Mouse (Mus musculus) hindbrain, embryonic 16.5 days (tissue): ENCODE measurements at regions not wholly inside any gene's neighbourhood (a gene's known extent, or its start where the extent isn't known, plus 50 kb on each side); places are given as distances from the start of the nearest gene placed in this dataset.

Source experiments
- ATAC-seq: fragments of 200-750 bp; cut with Nextera tagmentation; 2 replicates; pipeline ENCODE4 v1.8.0; 2017; ENCODE audit warnings: moderate TSS enrichment, moderate library complexity
- H3K27ac ChIP-seq: fragments of 300-500 bp; sonication (generic); 2 replicates; pipeline ENCODE4 v1.5.1; 2014; ENCODE audit warnings: low read depth, mild to moderate bottlenecking, control low read depth, low read length, moderate library complexity
- H3K27me3 ChIP-seq: fragments of 300-500 bp; sonication (generic); replicated peaks from 2 replicates; pipeline ENCODE4 v1.6.1; 2014; ENCODE audit warnings: low read length; ENCODE audit not compliant: control insufficient read depth, insufficient read depth
- H3K36me3 ChIP-seq: fragments of 300-500 bp; sonication (generic); 2 replicates; pipeline ENCODE4 v1.6.1; 2014; ENCODE audit warnings: mild to moderate bottlenecking, low read length, moderate library complexity, mixed read lengths; ENCODE audit not compliant: control insufficient read depth, insufficient read depth
- H3K4me1 ChIP-seq: fragments of 300-500 bp; sonication (generic); 2 replicates; pipeline ENCODE4 v1.6.1; 2014; ENCODE audit warnings: low read depth, low read length; ENCODE audit not compliant: control insufficient read depth, insufficient read depth
- H3K4me2 ChIP-seq: fragments of 300-500 bp; sonication (generic); 2 replicates; pipeline ENCODE4 v1.6.1; 2014; ENCODE audit warnings: mild to moderate bottlenecking, low read length, control low read depth, moderate library complexity
- H3K4me3 ChIP-seq: fragments of 300-500 bp; sonication (generic); 2 replicates; pipeline ENCODE4 v1.5.1; 2014; ENCODE audit warnings: mild to moderate bottlenecking, low read length, control low read depth, moderate library complexity
- H3K9ac ChIP-seq: fragments of 300-500 bp; sonication (generic); 2 replicates; pipeline ENCODE4 v1.6.1; 2014; ENCODE audit warnings: low read depth, mild to moderate bottlenecking, control low read depth, low read length, moderate library complexity
- H3K9me3 ChIP-seq: fragments of 300-500 bp; sonication (generic); 2 replicates; pipeline ENCODE4 v1.6.1; 2014; ENCODE audit warnings: mild to moderate bottlenecking, low read length, moderate library complexity; ENCODE audit not compliant: control insufficient read depth
- WGBS: fragments of 180-500 bp; shearing (Covaris S2); extraction: QIAGEN DNeasy Blood & Tissue Kit; methylation state at CpG from one replicate; pipeline ENCODE4 v1.1.7; 2014; 5-methylcytosine and 5-hydroxymethylcytosine counted together

- no peak overlapping the region for H3K4me2 ChIP-seq
- no peak overlapping the region for H3K9ac ChIP-seq
- H3K27ac ChIP-seq = no peak overlapping the region
- WGBS = 89% methylated on average over 1 of the region's 1 CpGs
- H3K4me3 ChIP-seq = no peak overlapping the region
- no peaks in the 10 kb centered on the region for H3K4me1 ChIP-seq
- no peaks in the 10 kb centered on the region for H3K9me3 ChIP-seq
- no peaks in the 10 kb centered on the region for H3K36me3 ChIP-seq
- no peaks in the 10 kb centered on the region for H3K27me3 ChIP-seq
- ATAC-seq = no peak
These were observed 69.8 kb downstream of the Gm21750 start for GRCm38 (mm10) chr14:73730796-73731195.

GRCm38 (mm10) chr14:73732161-73732560 is 71.1 kb downstream of the Gm21750 start:
- H3K36me3 ChIP-seq = no peaks in the 10 kb centered on the region
- no peaks in the 10 kb centered on the region for H3K27me3 ChIP-seq
- H3K9ac ChIP-seq = no peak overlapping the region
- no peak for ATAC-seq
- H3K9me3 ChIP-seq = no peaks in the 10 kb centered on the region
- no peak overlapping the region for H3K27ac ChIP-seq
- no peak overlapping the region for H3K4me2 ChIP-seq
- H3K4me3 ChIP-seq = no peak overlapping the region
- H3K4me1 ChIP-seq = no peaks in the 10 kb centered on the region
- 35% methylated on average over 3 of the region's 3 CpGs for WGBS

GRCm38 (mm10) chr14:73750790-73751189 is 89.8 kb downstream of the Gm21750 start:
- Histone ChIP-seq H3K4me3 (no peak overlapping the region), H3K4me2 (no peak overlapping the region), H3K9me3 (no peaks in the 10 kb centered on the region), H3K27me3 (no peaks in the 10 kb centered on the region), H3K4me1 (no peaks in the 10 kb centered on the region), H3K27ac (no peak overlapping the region), H3K9ac (no peak overlapping the region), H3K36me3 (no peaks in the 10 kb centered on the region)
- peak; percentile 63; the same call in 1 of the 2 replicates for ATAC-seq
- WGBS = 65% methylated on average over 6 of the region's 6 CpGs

- Histone ChIP-seq H3K36me3 (no peaks in the 10 kb centered on the region), H3K4me1 (no peaks in the 10 kb centered on the region), H3K27ac (no peak overlapping the region), H3K9me3 (peaks cover 2% of the 10 kb centered on the region; the same call in 1 of the 2 replicates), H3K9ac (no peak overlapping the region), H3K4me2 (no peak overlapping the region), H3K27me3 (no peaks in the 10 kb centered on the region), H3K4me3 (no peak overlapping the region)
- no peak for ATAC-seq
- 45% methylated on average over 1 of the region's 1 CpGs for WGBS
These were observed 99.0 kb downstream of the Gm21750 start for GRCm38 (mm10) chr14:73759986-73760385.

GRCm38 (mm10) chr14:73772964-73773363 is 111.9 kb downstream of the Gm21750 start:
- no peak overlapping the region for H3K4me2 ChIP-seq
- no peak overlapping the region for H3K4me3 ChIP-seq
- whole genome bisulfite sequencing = 76% methylated on average over 3 of the region's 3 CpGs
- no peaks in the 10 kb centered on the region for H3K36me3 ChIP-seq
- no peak overlapping the region for H3K9ac ChIP-seq
- H3K27me3 ChIP-seq = no peaks in the 10 kb centered on the region
- H3K4me1 ChIP-seq = no peaks in the 10 kb centered on the region
- H3K27ac ChIP-seq = no peak overlapping the region
- ATAC-seq = no peak
- no peaks in the 10 kb centered on the region for H3K9me3 ChIP-seq

- 21% methylated on average over 1 of the region's 1 CpGs for WGBS
- ATAC-seq = no peak
These were observed 112.8 kb downstream of the Gm21750 start for GRCm38 (mm10) chr14:73773810-73774209.

GRCm38 (mm10) chr14:73776066-73776465 is 115.0 kb downstream of the Gm21750 start:
- no peaks in the 10 kb centered on the region for H3K27me3 ChIP-seq
- no peak overlapping the region for H3K27ac ChIP-seq
- H3K4me3 ChIP-seq = no peak overlapping the region
- H3K9me3 ChIP-seq = no peaks in the 10 kb centered on the region
- no peak overlapping the region for H3K4me2 ChIP-seq
- WGBS = 0% methylated on average over 1 of the region's 1 CpGs
- no peaks in the 10 kb centered on the region for H3K36me3 ChIP-seq
- ATAC-seq = no peak
- H3K4me1 ChIP-seq = no peaks in the 10 kb centered on the region
- H3K9ac ChIP-seq = no peak overlapping the region

More at GRCm38 (mm10) chr14:73773810-73774209, 112.8 kb downstream of the Gm21750 start:
- no peak overlapping the region for H3K27ac ChIP-seq
- no peaks in the 10 kb centered on the region for H3K9me3 ChIP-seq
- H3K4me3 ChIP-seq = no peak overlapping the region
- no peaks in the 10 kb centered on the region for H3K27me3 ChIP-seq
- H3K36me3 ChIP-seq = no peaks in the 10 kb centered on the region
- H3K4me1 ChIP-seq = no peaks in the 10 kb centered on the region
- no peak overlapping the region for H3K9ac ChIP-seq
- H3K4me2 ChIP-seq = no peak overlapping the region

GRCm38 (mm10) chr14:73807169-73807568 is 146.1 kb downstream of the Gm21750 start:
- Histone ChIP-seq H3K9me3 (no peaks in the 10 kb centered on the region), H3K27me3 (no peaks in the 10 kb centered on the region), H3K27ac (no peak overlapping the region), H3K36me3 (no peaks in the 10 kb centered on the region), H3K4me3 (no peak overlapping the region), H3K4me2 (no peak overlapping the region), H3K9ac (no peak overlapping the region), H3K4me1 (no peaks in the 10 kb centered on the region)
- no peak for ATAC-seq

GRCm38 (mm10) chr14:73838890-73839289 is 177.9 kb downstream of the Gm21750 start:
- no peaks in the 10 kb centered on the region for H3K36me3 ChIP-seq
- H3K4me1 ChIP-seq = no peaks in the 10 kb centered on the region
- H3K27ac ChIP-seq = no peak overlapping the region
- H3K9ac ChIP-seq = no peak overlapping the region
- ATAC-seq = no peak
- WGBS = 78% methylated on average over 6 of the region's 6 CpGs
- no peaks in the 10 kb centered on the region for H3K9me3 ChIP-seq
- H3K4me2 ChIP-seq = no peak overlapping the region
- no peaks in the 10 kb centered on the region for H3K27me3 ChIP-seq
- no peak overlapping the region for H3K4me3 ChIP-seq

- H3K27ac ChIP-seq = no peak overlapping the region
- H3K9me3 ChIP-seq = no peaks in the 10 kb centered on the region
- H3K36me3 ChIP-seq = no peaks in the 10 kb centered on the region
- WGBS = 45% methylated on average over 2 of the region's 2 CpGs
- no peaks in the 10 kb centered on the region for H3K4me1 ChIP-seq
- H3K9ac ChIP-seq = no peak overlapping the region
- no peak overlapping the region for H3K4me3 ChIP-seq
- H3K27me3 ChIP-seq = no peaks in the 10 kb centered on the region
- no peak overlapping the region for H3K4me2 ChIP-seq
- no peak for ATAC-seq
These were observed 200.8 kb downstream of the Gm21750 start for GRCm38 (mm10) chr14:73861782-73862181.
